Comparison of ENCODE assay signal across 12 mouse cellular contexts in the genomic region with DNA sequence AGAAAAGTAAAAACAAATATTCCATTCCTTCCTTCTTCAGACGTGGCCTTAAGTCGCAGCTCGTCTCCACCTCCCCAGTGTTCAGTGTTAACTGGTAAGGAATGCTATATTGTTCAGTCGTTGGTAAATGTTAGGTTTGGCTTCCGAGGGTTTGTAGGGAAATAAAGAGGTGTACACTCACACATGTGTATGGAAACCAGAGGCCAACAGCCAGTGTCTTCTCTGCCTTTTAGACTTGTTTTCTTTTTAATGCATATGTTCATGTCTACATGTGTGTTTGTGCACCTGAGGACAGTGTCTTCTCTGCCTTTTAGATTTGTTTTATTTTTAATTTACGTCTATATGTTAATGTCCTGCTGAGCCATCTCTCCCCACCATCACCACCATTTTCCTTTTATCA. TPM values are rescaled to one million over a fixed set of nuclear protein-coding genes. Genes with fewer than 3 reads are reported as not detected.
DNase-seq lines count a peak whose midpoint lies in the region; ATAC-seq and TF ChIP-seq lines count a peak whose summit lies in the region.
"Had no signal": no experiment of that assay in that cellular context is flagged by ENCODE, and none has a peak within 500 bp of the region (broad histone marks: within the 10 kb centered on the region; RNA-seq: fewer than 3 reads in every experiment).

No protein-coding gene starts in this region.

- H3K27me3 ChIP-seq in intestine, embryonic 16.5 days (replicated peaks; ENCODE audit: control insufficient read depth, insufficient read depth, low read length), result no peaks in the 10 kb centered on the region
- H3K27me3 ChIP-seq in intestine, postnatal 0 days (replicated peaks; ENCODE audit: control insufficient read depth, insufficient read depth, low read length), result no peaks in the 10 kb centered on the region
- no peaks in the 10 kb centered on the region for H3K27me3 ChIP-seq in forebrain, embryonic 15.5 days
- no peaks in the 10 kb centered on the region for H3K27me3 ChIP-seq in midbrain, embryonic 12.5 days
- H3K27me3 ChIP-seq: CH12.LX; liver, embryonic 13.5 days had no signal

- H3K27ac ChIP-seq in intestine, embryonic 16.5 days (ENCODE audit: low read length), result peak overlapping the region; percentile 72; the same call in 1 of the 2 replicates
- H3K27ac ChIP-seq in intestine, postnatal 0 days (ENCODE audit: low read depth, low read length), result no peak overlapping the region
- peak overlapping the region; percentile 86 for H3K27ac ChIP-seq in forebrain, embryonic 15.5 days (replicated peaks)
- peak overlapping the region; percentile 97 for H3K27ac ChIP-seq in midbrain, embryonic 12.5 days (replicated peaks)

- peak; percentile 24 for DNase-seq in embryo, embryonic 9.5 days (ENCODE audit: extremely low spot score)
- no peak for DNase-seq in left cerebral cortex, postnatal 25 days (ENCODE audit: low spot score in 2 of 2)
- DNase-seq in adipocyte (ENCODE audit: low spot score), result no peak
- DNase-seq: adrenal gland, postnatal 25 days; cerebellum, postnatal 10 days; liver, embryonic 13.5 days had no signal

- H3K9me3 ChIP-seq in intestine, embryonic 16.5 days (ENCODE audit: control insufficient read depth, low read length), result no peaks in the 10 kb centered on the region
- H3K9me3 ChIP-seq in intestine, postnatal 0 days (ENCODE audit: control insufficient read depth), result no peaks in the 10 kb centered on the region
- no peaks in the 10 kb centered on the region for H3K9me3 ChIP-seq in forebrain, embryonic 15.5 days
- H3K9me3 ChIP-seq in midbrain, embryonic 12.5 days, result peaks cover 5% of the 10 kb centered on the region; the same call in 1 of the 2 replicates
- H3K9me3 ChIP-seq: liver, embryonic 13.5 days had no signal

- 47% methylated on average over 6 of the region's 6 CpGs for WGBS in intestine, embryonic 16.5 days
- WGBS in intestine, postnatal 0 days, result 58% methylated on average over 6 of the region's 6 CpGs
- WGBS in forebrain, embryonic 15.5 days, result 6% methylated on average over 6 of the region's 6 CpGs
- 6% methylated on average over 6 of the region's 6 CpGs for WGBS in midbrain, embryonic 12.5 days

- ATAC-seq in intestine, embryonic 16.5 days, result no peak
- ATAC-seq in intestine, postnatal 0 days, result no peak
- ATAC-seq in forebrain, embryonic 15.5 days (replicated peaks), result no peak
- no peak for ATAC-seq in midbrain, embryonic 12.5 days (ENCODE audit: low FRiP score, low read depth)
- no peak for ATAC-seq in cerebellum, adult (ENCODE audit: insufficient number of reproducible peaks, low FRiP score, low TSS enrichment)

- H3K4me1 ChIP-seq in intestine, embryonic 16.5 days (ENCODE audit: control insufficient read depth, insufficient read depth, low read length), result peaks cover 11% of the 10 kb centered on the region; the same call in 1 of the 2 replicates
- H3K4me1 ChIP-seq in intestine, postnatal 0 days (replicated peaks; ENCODE audit: control insufficient read depth, insufficient read depth, low read length), result no peaks in the 10 kb centered on the region
- H3K4me1 ChIP-seq in forebrain, embryonic 15.5 days, result peaks cover 28% of the 10 kb centered on the region
- H3K4me1 ChIP-seq in midbrain, embryonic 12.5 days, result peaks cover 38% of the 10 kb centered on the region

- no peak overlapping the region for H3K9ac ChIP-seq in intestine, embryonic 16.5 days (ENCODE audit: low read depth, low read length)
- no peak overlapping the region for H3K9ac ChIP-seq in intestine, postnatal 0 days (ENCODE audit: low read depth, low read length)
- H3K9ac ChIP-seq in forebrain, embryonic 15.5 days (replicated peaks), result 0 out of 2 replicates have a peak overlapping the region, but pooled peaks have one; percentile 32
- H3K9ac ChIP-seq in midbrain, embryonic 12.5 days (replicated peaks), result no peak overlapping the region

- H3K4me3 ChIP-seq in intestine, embryonic 16.5 days (ENCODE audit: low read length), result no peak overlapping the region
- no peak overlapping the region for H3K4me3 ChIP-seq in intestine, postnatal 0 days (ENCODE audit: low read depth, low read length)
- H3K4me3 ChIP-seq in forebrain, embryonic 15.5 days, result no peak overlapping the region
- H3K4me3 ChIP-seq in midbrain, embryonic 12.5 days, result no peak overlapping the region
- H3K4me3 ChIP-seq: liver, embryonic 13.5 days had no signal

- intact Hi-C loops in left cerebral cortex, postnatal 25 days (cut with DNase I), result no loop called here

- H3K36me3 ChIP-seq in intestine, embryonic 16.5 days (ENCODE audit: control insufficient read depth, insufficient read depth, low read length), result no peaks in the 10 kb centered on the region
- H3K36me3 ChIP-seq in intestine, postnatal 0 days (ENCODE audit: control insufficient read depth, insufficient read depth), result no peaks in the 10 kb centered on the region
- H3K36me3 ChIP-seq in forebrain, embryonic 15.5 days, result no peaks in the 10 kb centered on the region
- H3K36me3 ChIP-seq in midbrain, embryonic 12.5 days, result no peaks in the 10 kb centered on the region

- H3K4me2 ChIP-seq in intestine, embryonic 16.5 days (ENCODE audit: low read depth, low read length), result no peak overlapping the region
- no peak overlapping the region for H3K4me2 ChIP-seq in intestine, postnatal 0 days (replicated peaks; ENCODE audit: low read depth)
- no peak overlapping the region for H3K4me2 ChIP-seq in forebrain, embryonic 15.5 days (replicated peaks)
- H3K4me2 ChIP-seq in midbrain, embryonic 12.5 days (replicated peaks), result peak overlapping the region; percentile 24; the same call in 1 of the 2 replicates

- no peak for TF ChIP-seq CTCF in intestine, postnatal 0 days (IDR thresholded peaks at IDR 0.05; ENCODE audit: low read depth)

RNA-seq across cellular contexts. Expression of gene Foxk1, which starts 29.1 kb away (rescaled TPM):
- polyA plus RNA-seq in intestine, embryonic 16.5 days (2015; fragmentation: Nextera tagmentation; extraction: Ambion mirVana), result 1.9 and 2.0 TPM in 2 replicates
- 2.6 and 4.5 TPM in 2 replicates for polyA plus RNA-seq in intestine, postnatal 0 days (2015; fragmentation: Nextera tagmentation; extraction: Ambion mirVana)
- polyA plus RNA-seq in forebrain, embryonic 15.5 days (2015; fragmentation: Nextera tagmentation; extraction: Ambion mirVana), result 3.9 TPM in 2 replicates
- 7.6 and 9.6 TPM in 2 replicates for polyA plus RNA-seq in midbrain, embryonic 12.5 days (2016; fragmentation: Nextera tagmentation; extraction: Ambion mirVana)
- 10 to 100 TPM; 38.7 to 40.5 TPM for total RNA-seq in left cerebral cortex, postnatal 25 days (2021)
